Mouse (Mus musculus): Measurements from ENCODE around the gene Hspa5.

GRCm38 (mm10) chr2:34762174-34762573, 9.6 kb upstream of the Hspa5 start:
- TF ChIP-seq POLR2A (IDR thresholded peaks at IDR 0.05; ENCODE audit: insufficient read depth, low read depth, low read length) (no peak), CTCF (IDR thresholded peaks at IDR 0.05) (no peak), EP300 (IDR thresholded peaks at IDR 0.05; ENCODE audit: insufficient read depth, low read depth, low read length) (no peak)
